Mouse (Mus musculus) kidney, adult 2 months (tissue): ENCODE results near the gene Ppm1l. TPM values are rescaled to one million over a fixed set of nuclear protein-coding genes. Genes with fewer than 3 reads are reported as not detected.

Experiments used
- DNase-seq: peaks from one replicate; pipeline ENCODE4 v3.0.0; 2021
- H3K27ac ChIP-seq: fragments of 200-500 bp; 2 replicates; pipeline ENCODE4 v1.5.1; 2012; ENCODE audit warnings: low read depth, low read length, control low read depth, inconsistent platforms; ENCODE audit not compliant: insufficient read depth
- H3K27me3 ChIP-seq: fragments of 200-500 bp; replicated peaks from 2 replicates; pipeline ENCODE4 v1.6.1; 2012; ENCODE audit warnings: mild to moderate bottlenecking, moderate library complexity, low read length, inconsistent platforms; ENCODE audit not compliant: control insufficient read depth, insufficient read depth
- H3K36me3 ChIP-seq: fragments of 200-500 bp; 2 replicates; pipeline ENCODE4 v1.6.1; 2012; ENCODE audit warnings: mild to moderate bottlenecking, moderate library complexity, low read length, inconsistent platforms; ENCODE audit not compliant: control insufficient read depth, insufficient read depth
- H3K4me1 ChIP-seq: fragments of 200-500 bp; 2 replicates; pipeline ENCODE4 v1.6.1; 2011; ENCODE audit warnings: low read length; ENCODE audit not compliant: control insufficient read depth, insufficient read depth
- H3K4me3 ChIP-seq: fragments of 200-500 bp; 2 replicates; pipeline ENCODE4 v1.5.1; 2011; ENCODE audit warnings: mild to moderate bottlenecking, low read depth, low read length, control low read depth; ENCODE audit not compliant: insufficient read depth
- CTCF ChIP-seq: fragments of 200-500 bp; conservative IDR thresholded peaks from 2 replicates; pipeline ENCODE4 v1.5.1; 2011; ENCODE audit warnings: low read depth, mild to moderate bottlenecking, control low read depth, low read length, moderate library complexity, mixed read lengths; ENCODE audit not compliant: insufficient read depth, insufficient read length
- POLR2A ChIP-seq: fragments of 200-500 bp; IDR thresholded peaks from one replicate; pipeline ENCODE4 v1.6.1; 2011; ENCODE audit warnings: low read depth, low read length, control low read depth
- WGBS: fragments of 180-500 bp; shearing (Covaris S2); methylation state at CpG from one replicate; pipeline ENCODE4 v1.1.7; 2018; 5-methylcytosine and 5-hydroxymethylcytosine counted together
- polyA plus RNA-seq: library from polyadenylated mRNA; depleted of rRNA; stranded (reverse); fragments of >200 nt; gene quantifications from 2 replicates; pipeline ENCODE4 v1.2.3, GENCODE M21; 2012

Gene Ppm1l
- polyA plus RNA-seq, 1 experiment: 4.0 TPM

DNA sequence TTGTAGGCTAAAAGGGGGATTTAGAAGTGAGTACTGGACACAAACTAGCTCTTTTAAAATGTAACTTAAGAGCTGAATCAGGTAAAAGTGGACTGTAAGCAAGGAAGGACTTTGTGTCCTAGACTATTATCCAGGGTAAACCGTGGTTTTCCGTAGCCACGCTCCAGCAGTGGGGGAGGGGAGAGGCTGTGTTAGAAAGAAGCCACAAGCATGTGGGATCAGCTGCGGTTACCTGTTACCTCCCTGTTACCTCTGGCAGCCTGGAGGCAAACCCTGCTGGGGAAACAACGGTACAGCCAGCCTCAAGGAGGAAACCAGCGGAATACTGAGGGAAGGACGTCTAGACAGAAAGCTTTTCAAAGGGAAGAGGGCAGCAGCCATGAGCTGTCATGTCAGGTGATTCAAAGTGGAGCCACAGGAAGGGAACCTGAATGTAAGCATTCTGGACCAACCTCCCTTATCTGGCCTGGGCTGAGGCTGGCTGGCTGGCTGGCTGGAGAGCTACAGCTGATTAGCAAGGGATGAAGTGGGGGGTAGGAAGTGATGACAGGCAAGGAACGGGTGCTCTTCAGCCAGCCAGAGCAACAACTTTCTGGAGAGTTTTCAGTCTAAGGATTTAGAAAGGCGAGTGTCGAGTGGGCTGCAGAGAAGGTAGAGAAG lies 271.6 kb downstream of the Ppm1l start:
- Histone ChIP-seq H3K4me3 (no peak overlapping the region; the same call in 1 of the 2 replicates), H3K36me3 (no peaks in the 10 kb centered on the region), H3K27me3 (no peaks in the 10 kb centered on the region), H3K27ac (peak overlapping the region; percentile 88), H3K4me1 (peaks cover 8% of the 10 kb centered on the region; the same call in 1 of the 2 replicates)
- peak; percentile 89 for DNase-seq
- WGBS: 42% methylated on average over 10 of the region's 10 CpGs
- TF ChIP-seq CTCF (no peak), POLR2A (no peak)

DNA sequence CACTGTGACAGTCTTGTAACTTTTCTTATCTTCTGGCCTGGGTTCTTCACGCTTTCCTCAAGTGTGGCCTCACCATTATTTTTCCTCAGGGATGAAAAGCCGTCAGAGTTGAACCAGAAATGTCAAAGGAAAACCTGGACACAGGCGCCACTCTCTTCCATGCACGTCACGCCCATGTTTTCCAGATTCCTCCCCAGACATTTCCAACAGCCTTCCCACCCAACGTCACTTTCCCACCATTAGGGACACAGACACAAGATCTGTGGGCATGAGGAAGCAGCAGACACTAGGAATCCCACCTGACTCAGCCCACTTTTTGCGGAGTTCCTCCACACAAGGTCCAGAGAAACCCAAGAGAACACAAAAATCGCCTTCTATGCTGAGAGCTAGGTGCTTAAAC lies 276.8 kb downstream of the Ppm1l start:
- 95% methylated on average over 8 of the region's 8 CpGs for WGBS
- H3K4me1 ChIP-seq: 0 out of 2 replicates have a peak, but pooled peaks cover 5% of the 10 kb centered on the region
- no peak overlapping the region for H3K27ac ChIP-seq
- no peak for DNase-seq
- no peak for TF ChIP-seq POLR2A
- no peak for TF ChIP-seq CTCF
- no peak overlapping the region for H3K4me3 ChIP-seq
- no peaks in the 10 kb centered on the region for H3K27me3 ChIP-seq
- H3K36me3 ChIP-seq: no peaks in the 10 kb centered on the region

DNA sequence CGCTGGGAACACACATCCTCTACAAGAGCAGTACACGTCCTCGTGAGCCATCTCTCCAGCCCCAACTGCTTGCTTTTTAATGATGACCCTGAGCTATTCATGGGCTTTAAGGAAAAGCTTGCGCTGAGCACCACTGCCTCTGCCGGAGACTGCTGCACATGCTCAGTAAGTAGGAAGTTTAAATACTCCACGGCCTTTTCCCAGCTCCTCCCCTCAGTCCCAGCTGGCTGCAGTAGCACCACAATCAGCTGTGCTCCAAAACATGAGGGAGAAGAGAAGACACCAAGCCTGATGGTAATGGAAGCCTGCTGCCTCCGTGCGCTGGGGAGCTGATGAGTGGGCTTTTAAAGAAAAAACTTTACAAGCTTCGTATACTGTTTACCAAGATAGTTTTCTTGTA lies 277.4 kb downstream of the Ppm1l start:
- H3K4me3 ChIP-seq: no peak overlapping the region
- DNase-seq: no peak
- 64% methylated on average over 9 of the region's 9 CpGs for WGBS
- H3K27me3 ChIP-seq: no peaks in the 10 kb centered on the region
- H3K36me3 ChIP-seq: no peaks in the 10 kb centered on the region
- no peak overlapping the region for H3K27ac ChIP-seq
- H3K4me1 ChIP-seq: 0 out of 2 replicates have a peak, but pooled peaks cover 5% of the 10 kb centered on the region
- TF ChIP-seq CTCF (no peak), POLR2A (no peak)

DNA sequence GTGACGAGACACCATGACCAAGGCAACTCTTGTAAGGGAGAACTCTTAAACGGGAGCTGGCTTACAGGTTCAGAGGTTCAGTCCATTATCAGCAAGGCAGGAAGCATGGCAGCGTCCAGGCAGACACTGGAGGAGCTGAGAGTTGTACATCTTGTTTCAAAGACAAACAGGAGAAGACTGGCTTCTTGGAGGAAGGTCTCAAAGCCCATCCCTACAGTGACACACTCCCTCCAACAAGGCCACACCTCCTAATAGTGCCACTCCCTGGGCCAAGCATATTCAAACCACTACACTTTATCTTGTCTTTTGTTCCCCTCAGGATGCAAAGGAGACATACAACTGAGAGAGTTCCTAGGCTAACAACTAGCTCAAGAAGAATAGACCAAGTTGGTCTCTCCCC lies 279.5 kb downstream of the Ppm1l start:
- Histone ChIP-seq H3K27ac (no peak overlapping the region), H3K36me3 (no peaks in the 10 kb centered on the region), H3K4me1 (0 out of 2 replicates have a peak, but pooled peaks cover 5% of the 10 kb centered on the region), H3K4me3 (no peak overlapping the region), H3K27me3 (no peaks in the 10 kb centered on the region)
- 83% methylated on average over 3 of the region's 3 CpGs for WGBS
- TF ChIP-seq CTCF (no peak), POLR2A (no peak)
- no peak for DNase-seq

DNA sequence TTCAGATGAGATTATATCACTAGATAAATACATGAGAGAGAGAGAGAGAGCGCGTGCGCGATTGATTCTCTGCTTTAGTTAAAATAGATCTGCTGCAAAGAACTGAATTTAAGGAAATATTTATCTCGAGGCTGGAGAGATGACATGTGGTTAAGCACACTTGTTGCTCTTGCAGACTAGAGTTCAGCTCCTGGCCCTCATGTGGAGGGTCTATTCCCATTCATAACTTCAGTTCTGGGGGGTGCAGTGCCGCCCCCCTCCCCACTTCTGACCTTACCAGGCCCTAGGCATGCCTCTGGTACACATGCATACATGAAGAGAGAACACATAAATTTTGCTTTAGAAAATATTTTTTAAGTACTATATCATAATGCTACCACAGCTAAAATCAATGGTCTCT lies 280.6 kb downstream of the Ppm1l start:
- Histone ChIP-seq H3K36me3 (no peaks in the 10 kb centered on the region), H3K27me3 (no peaks in the 10 kb centered on the region), H3K4me3 (no peak overlapping the region), H3K4me1 (0 out of 2 replicates have a peak, but pooled peaks cover 5% of the 10 kb centered on the region), H3K27ac (no peak overlapping the region)
- no peak for DNase-seq
- TF ChIP-seq CTCF (no peak), POLR2A (no peak)
- 94% methylated on average over 6 of the region's 6 CpGs for WGBS

DNA sequence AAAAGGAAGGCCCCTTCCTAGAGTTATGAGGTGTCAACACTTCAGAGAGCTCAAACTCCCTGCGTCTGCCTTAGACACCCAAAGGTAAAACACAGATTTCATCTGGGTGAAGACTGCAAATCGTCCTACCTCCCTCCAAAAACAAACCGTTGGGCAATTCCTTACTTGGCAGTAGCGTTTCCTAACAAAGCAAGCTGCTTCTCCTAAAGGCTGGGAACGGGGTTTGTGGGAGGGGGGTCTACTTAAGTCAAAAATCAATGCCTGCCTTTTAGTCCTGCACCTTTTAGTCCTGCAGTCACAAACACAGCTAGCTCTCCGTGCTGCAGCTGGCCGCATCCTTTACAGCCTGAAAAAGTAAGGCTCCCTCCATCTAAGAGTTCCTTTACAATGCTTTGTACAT lies 281.2 kb downstream of the Ppm1l start:
- 35% methylated on average over 7 of the region's 7 CpGs for WGBS
- H3K27ac ChIP-seq: 0 out of 2 replicates have a peak overlapping the region, but pooled peaks have one; percentile 53
- DNase-seq: no peak
- H3K4me1 ChIP-seq: 0 out of 2 replicates have a peak, but pooled peaks cover 5% of the 10 kb centered on the region
- H3K4me3 ChIP-seq: peak overlapping the region; percentile 81
- H3K27me3 ChIP-seq: no peaks in the 10 kb centered on the region
- TF ChIP-seq POLR2A: no peak
- no peak for TF ChIP-seq CTCF
- H3K36me3 ChIP-seq: no peaks in the 10 kb centered on the region

DNA sequence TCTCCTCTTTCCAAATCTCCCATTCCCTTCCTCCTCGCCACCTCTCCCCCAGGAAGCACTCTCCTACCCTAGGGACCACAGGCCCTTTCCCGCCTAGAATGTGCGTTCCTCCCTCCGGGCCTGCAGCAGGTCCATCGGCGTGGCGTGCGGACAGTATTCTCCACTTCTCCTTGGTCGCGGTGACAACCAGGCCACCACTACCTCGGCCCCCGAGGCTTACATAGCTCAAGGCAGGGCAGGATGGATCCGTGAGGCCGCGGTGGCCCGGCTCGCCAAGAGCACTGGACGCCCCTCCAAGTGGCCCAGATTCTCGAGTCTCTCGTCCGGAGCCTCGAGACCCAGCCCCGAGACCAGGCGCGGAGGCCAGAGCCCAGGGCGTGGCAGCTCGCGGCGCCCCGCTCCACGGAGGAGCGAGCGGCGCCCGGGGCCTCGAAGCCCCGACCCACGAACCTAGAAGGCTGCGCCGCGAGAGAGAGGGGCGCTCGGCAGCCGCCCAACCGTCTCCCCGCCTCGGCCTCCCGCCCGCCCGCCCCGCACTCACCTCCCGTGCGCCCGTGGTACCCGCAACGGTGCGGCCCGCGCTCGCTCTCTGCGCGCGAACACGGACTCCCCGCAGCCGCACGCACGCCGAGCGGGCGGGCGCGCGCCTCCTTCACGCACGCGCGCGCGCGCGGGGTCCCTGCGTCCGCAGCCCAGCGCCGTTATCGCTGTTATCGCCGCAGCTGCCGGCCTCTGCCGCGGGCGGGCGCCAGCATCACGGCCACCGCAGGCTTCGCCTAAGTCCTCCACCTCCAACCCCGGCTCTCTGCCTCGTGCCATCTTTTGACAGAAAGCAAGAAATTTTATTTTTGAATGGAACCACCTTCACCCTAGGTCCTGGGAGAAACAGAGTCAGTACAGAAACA lies 281.9 kb downstream of the Ppm1l start, which contains the start of gene B3galnt1:
Gene B3galnt1 (minus strand): TSS at position 700 of the 905 bp plus-strand sequence.
- no peak for TF ChIP-seq POLR2A
- TF ChIP-seq CTCF: peak; percentile 38; the same call in 1 of the 2 replicates
- WGBS: 1% methylated on average over 99 of the region's 99 CpGs
- Histone ChIP-seq H3K4me3 (peak within 1 kb of the TSS; percentile 81), H3K36me3 (no peaks in the 10 kb centered on the region), H3K27ac (peak within 1 kb of the TSS; percentile 53), H3K27me3 (no peaks in the 10 kb centered on the region), H3K4me1 (0 out of 2 replicates have a peak, but pooled peaks cover 5% of the 10 kb centered on the region)
- DNase-seq: peak; percentile 60
